Mouse (Mus musculus) spleen, adult 2 months (tissue): ENCODE results near the gene Zgrf1. TPM values are rescaled to one million over a fixed set of nuclear protein-coding genes. Genes with fewer than 3 reads are reported as not detected.
A peak's percentile ranks its signal among the peaks of the same experiment; 100 is the strongest.

Experiments used
- DNase-seq, 2 experiments: peaks; one replicate each; pipeline versions ENCODE4 v3.0.0 to v3.0.0-alpha.2; 2012 to 2021; ENCODE audit warnings: low spot score in 2 of 2, low read depth in 1 of 2
- H3K27ac ChIP-seq: fragments of 200-500 bp; 2 replicates; pipeline ENCODE4 v1.5.1; 2012; ENCODE audit warnings: low read length, inconsistent platforms; ENCODE audit not compliant: insufficient read depth
- H3K27me3 ChIP-seq: fragments of 200-500 bp; 2 replicates; pipeline ENCODE4 v1.6.1; 2012; ENCODE audit warnings: mild to moderate bottlenecking, moderate library complexity, low read length, inconsistent platforms; ENCODE audit not compliant: control insufficient read depth, insufficient read depth
- H3K36me3 ChIP-seq: fragments of 200-500 bp; 2 replicates; pipeline ENCODE4 v1.6.1; 2012; ENCODE audit warnings: mild to moderate bottlenecking, low read length, inconsistent platforms; ENCODE audit not compliant: control insufficient read depth, insufficient read depth
- H3K4me1 ChIP-seq: fragments of 200-500 bp; 2 replicates; pipeline ENCODE4 v1.6.1; 2011; ENCODE audit warnings: inconsistent platforms; ENCODE audit not compliant: control insufficient read depth, insufficient read depth, insufficient read length
- H3K4me3 ChIP-seq: fragments of 200-500 bp; 2 replicates; pipeline ENCODE4 v1.5.1; 2011; ENCODE audit warnings: mild to moderate bottlenecking, inconsistent platforms; ENCODE audit not compliant: insufficient read depth, insufficient read length; ENCODE audit errors: extremely low read depth
- CTCF ChIP-seq: fragments of 200-500 bp; IDR thresholded peaks from 2 replicates; pipeline ENCODE4 v1.5.1; 2011; ENCODE audit warnings: mild to moderate bottlenecking, inconsistent platforms; ENCODE audit not compliant: insufficient read depth, insufficient read length, insufficient replicate concordance; ENCODE audit errors: extremely low read depth
- POLR2A ChIP-seq: fragments of 200-500 bp; IDR thresholded peaks from 2 replicates; pipeline ENCODE4 v1.6.1; 2011; ENCODE audit warnings: low read depth, low read length, inconsistent platforms
- WGBS: fragments of 180-500 bp; shearing (Covaris S2); methylation state at CpG from one replicate; pipeline ENCODE4 v1.1.7; 2018; 5-methylcytosine and 5-hydroxymethylcytosine counted together
- polyA plus RNA-seq: library from polyadenylated mRNA; depleted of rRNA; stranded (reverse); fragments of >200 nt; gene quantifications from 2 replicates; pipeline ENCODE4 v1.2.3, GENCODE M21; 2012

The Zgrf1 gene
- polyA plus RNA-seq, 1 experiment = 0.72 TPM

DNA sequence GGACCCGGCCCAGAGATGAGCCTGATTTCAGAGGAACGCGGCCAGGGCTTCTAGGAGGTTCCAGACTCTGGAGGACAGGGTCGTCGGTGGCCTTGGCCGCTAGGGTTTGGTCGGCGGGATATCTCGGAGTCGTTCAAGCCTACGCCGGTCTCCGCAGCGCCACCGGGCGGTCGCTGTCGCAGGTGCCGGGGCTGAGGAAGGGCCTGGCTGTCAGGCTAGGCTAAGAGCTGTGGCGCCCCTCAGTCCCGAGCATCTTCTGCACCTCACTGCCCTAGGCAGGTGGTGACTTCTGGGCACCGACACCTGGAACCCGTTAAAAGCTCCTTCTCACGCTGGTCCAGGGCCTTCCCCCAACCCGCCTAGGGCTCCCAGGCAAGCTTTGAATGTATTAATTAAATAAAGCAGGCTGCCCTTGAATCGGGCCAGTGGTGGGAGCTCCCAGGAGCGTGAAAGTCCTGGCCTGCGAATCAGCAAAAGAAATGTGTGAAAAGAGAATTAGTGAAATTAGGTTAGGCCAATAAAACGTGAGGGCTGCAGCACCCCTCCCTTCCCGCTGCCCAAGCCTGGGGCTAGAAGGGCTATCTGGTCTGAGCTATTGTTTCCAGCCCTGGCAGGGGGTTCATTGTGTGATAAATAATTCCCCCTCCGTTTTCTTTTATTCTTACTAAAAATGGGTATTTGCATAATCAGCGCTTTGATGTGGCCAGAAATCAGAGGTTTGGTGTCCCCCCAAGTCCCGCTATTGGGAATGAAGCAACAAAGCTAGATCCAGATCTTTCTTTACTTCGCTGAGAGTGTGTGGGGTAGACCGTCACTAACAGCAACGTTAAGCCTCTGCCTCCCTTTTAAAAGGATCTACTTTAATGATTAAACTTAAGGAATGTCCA lies 86.8 kb downstream of the Zgrf1 start:
- 7% methylated on average over 36 of the region's 36 CpGs for WGBS
- no peak overlapping the region for H3K4me3 ChIP-seq
- DNase-seq = peak in 1 of 2 experiments; percentile 10
- no peak overlapping the region for H3K27ac ChIP-seq
- no peaks in the 10 kb centered on the region for H3K36me3 ChIP-seq
- peaks cover 32% of the 10 kb centered on the region for H3K27me3 ChIP-seq
- H3K4me1 ChIP-seq = no peaks in the 10 kb centered on the region
- TF ChIP-seq CTCF (no peak), POLR2A (no peak)

DNA sequence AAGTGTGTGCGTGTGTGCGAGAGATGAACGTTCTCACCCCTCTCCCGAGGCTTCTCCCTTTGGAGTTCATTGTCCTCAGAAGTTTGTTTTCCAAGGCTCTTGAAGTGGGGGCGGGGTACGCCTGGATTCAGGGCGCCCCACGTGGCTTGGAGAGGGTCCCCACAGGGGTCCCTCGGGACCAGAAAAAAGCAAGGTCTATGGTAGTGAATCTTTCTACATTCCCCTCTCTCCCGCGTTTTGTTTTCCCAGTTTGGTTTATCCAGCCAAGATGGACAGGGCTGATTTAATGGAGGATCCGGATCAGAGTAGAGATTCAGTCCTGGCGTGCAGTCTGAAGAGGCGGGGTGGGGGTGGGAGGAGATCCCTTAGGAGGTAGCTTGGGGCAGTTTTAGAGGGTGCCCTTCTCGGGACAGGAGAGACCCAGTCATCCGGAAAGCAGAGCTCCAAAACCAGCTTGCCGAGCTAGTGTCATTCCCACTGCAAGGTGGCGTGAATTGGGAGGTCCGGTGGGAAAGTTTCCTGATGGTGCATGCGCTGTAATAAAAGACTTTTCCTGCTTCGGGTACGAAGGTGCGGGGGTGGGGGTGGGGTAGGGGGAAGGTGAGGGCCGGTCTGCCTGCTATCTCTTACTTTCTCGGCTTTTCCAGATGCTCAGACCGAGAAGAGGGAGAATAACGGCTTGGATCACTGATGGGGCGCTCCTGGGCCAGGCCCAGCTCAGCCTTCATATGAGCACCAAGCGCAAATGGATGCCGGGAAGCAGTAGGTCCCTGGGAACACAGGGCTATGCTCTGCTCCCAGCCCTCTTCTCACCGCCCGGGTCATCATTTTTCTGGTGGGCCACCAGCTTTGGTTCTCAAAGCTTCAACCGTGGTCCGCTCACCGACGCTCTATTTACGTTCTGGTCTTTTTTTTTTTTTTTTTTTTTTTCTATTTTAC lies 87.7 kb downstream of the Zgrf1 start:
- no peak overlapping the region for H3K27ac ChIP-seq
- TF ChIP-seq CTCF = no peak
- TF ChIP-seq POLR2A = no peak
- H3K4me3 ChIP-seq = no peak overlapping the region
- DNase-seq = no peak
- WGBS = 15% methylated on average over 37 of the region's 37 CpGs
- no peaks in the 10 kb centered on the region for H3K4me1 ChIP-seq
- H3K36me3 ChIP-seq = no peaks in the 10 kb centered on the region
- H3K27me3 ChIP-seq = peaks cover 32% of the 10 kb centered on the region

DNA sequence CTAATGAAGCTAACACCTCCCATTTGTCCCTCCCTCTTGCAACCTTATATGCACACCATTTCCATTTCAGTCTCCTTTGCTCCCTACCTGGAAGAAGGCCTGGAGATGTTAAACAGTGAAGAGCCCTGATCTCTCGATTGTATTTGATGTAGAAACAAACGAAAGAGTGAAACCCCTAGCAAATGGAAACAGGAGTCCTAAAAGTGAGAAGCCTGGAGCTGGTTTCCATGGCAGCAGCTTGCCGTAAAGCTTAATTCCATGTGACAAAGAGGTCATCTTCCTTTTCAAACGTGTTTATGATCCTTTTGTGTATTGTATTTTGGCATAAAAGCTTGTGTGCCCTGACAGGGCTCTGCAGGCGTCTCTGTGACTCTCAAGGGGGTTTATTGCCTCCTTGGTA lies 88.9 kb downstream of the Zgrf1 start:
- Histone ChIP-seq H3K36me3 (no peaks in the 10 kb centered on the region), H3K4me1 (no peaks in the 10 kb centered on the region), H3K4me3 (no peak overlapping the region), H3K27ac (no peak overlapping the region), H3K27me3 (peaks cover 31% of the 10 kb centered on the region)
- TF ChIP-seq POLR2A = no peak
- TF ChIP-seq CTCF = no peak
- WGBS = 17% methylated on average over 5 of the region's 5 CpGs
- DNase-seq = no peak

DNA sequence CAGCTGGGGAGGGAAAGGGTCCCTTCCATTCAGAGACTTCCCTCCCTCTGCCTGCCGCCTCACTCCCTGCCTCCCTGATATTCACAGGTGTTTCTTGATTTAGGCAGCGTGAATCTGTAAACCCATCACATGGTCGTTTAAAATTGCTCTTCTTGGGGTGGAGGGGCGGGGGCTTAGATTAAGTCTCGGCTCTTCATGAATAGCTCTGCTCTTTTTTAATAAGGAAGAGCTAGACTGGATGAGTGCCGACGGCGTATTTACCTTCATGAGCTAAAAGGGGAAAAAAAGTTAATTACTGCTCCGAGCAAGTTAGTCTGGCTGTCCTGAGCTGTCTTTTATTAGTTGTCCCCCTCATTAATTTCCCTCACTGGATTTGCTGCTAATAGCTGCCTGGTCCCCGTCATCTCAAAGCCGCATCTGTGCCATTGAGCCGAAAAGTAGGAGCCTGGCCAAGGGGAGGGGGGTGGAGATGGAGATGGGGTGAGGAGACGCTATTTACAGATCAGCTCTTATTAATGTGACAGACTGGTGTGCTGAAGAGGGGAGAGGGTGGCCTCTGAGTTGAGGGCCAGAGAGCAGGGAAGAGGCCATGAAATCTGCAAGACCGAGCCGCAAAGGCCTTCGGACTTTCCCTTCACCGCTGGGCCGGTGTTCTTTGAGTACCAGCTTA lies 93.0 kb downstream of the Zgrf1 start:
- no peak for DNase-seq
- no peak for TF ChIP-seq CTCF
- TF ChIP-seq POLR2A = no peak
- Histone ChIP-seq H3K27ac (no peak overlapping the region), H3K4me3 (no peak overlapping the region), H3K4me1 (no peaks in the 10 kb centered on the region), H3K36me3 (no peaks in the 10 kb centered on the region), H3K27me3 (peaks cover 9% of the 10 kb centered on the region)
- 74% methylated on average over 18 of the region's 18 CpGs for WGBS

DNA sequence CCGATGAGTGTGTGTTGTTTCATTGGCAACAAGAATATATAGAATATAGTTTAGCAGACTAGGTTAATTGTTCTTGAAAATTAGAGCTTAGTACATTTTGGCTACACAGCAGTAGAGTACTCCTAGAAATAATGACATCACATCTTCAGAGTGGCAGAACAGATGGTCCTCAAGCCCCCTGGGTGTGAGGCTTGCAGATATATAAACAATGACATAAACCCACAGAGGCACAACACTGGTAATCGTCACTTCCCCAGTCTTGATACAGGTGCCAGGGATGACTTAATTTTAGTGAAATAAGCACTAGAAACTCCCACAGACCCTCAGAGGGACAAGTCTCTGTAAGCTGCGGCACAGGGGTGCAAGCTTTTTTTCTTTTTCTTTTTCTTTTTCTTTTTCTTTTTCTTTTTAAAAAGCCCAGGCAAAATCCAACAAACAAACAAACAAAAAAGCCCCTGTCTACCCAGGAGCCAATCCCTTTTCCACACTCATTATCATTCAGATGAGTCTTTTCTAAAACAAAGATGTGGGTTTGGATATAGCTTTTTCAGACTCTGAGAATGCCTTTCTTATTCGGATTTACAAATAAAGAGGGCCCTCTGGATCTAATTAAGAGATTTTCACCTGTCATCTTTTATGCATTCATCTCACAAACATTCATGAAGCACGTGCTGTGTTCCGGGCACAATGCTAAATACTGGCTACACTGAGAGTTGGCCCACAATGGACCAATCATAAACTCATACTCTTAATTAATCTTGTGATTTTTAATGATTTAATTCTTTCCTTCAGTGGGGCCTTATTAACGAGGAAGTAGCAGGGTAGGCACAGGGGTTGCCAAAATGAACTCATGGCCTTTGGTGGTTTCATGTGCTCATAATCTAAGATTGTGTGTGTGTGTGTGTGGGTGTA lies 98.7 kb downstream of the Zgrf1 start:
- H3K27ac ChIP-seq = no peak overlapping the region
- 67% methylated on average over 7 of the region's 7 CpGs for WGBS
- H3K27me3 ChIP-seq = no peaks in the 10 kb centered on the region
- no peak for TF ChIP-seq POLR2A
- TF ChIP-seq CTCF = no peak
- H3K4me1 ChIP-seq = no peaks in the 10 kb centered on the region
- H3K36me3 ChIP-seq = no peaks in the 10 kb centered on the region
- no peak for DNase-seq
- no peak overlapping the region for H3K4me3 ChIP-seq

DNA sequence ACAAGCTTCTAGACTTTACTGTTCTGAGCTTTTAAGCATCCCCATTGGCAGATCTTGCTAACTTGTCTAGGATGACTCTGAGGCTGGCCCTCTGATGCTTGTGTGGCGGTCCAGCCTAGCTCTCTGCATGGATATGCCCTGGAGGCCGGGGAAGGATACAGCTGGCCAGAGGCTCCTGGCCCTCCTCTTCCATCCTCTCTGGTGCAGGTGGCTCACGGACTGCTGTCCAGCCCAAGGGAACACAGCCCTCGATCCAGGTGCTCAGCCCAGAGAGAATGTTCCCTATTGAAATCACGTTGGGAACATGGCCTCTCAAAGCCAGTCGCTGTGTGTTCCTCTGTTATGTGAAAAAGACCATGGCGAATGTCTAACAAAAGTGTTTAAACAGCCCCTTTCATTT lies 107.4 kb downstream of the Zgrf1 start:
- no peak for TF ChIP-seq POLR2A
- TF ChIP-seq CTCF = no peak
- no peak for DNase-seq
- H3K27ac ChIP-seq = no peak overlapping the region
- no peak overlapping the region for H3K4me3 ChIP-seq
- no peaks in the 10 kb centered on the region for H3K36me3 ChIP-seq
- no peaks in the 10 kb centered on the region for H3K27me3 ChIP-seq
- no peaks in the 10 kb centered on the region for H3K4me1 ChIP-seq
- 84% methylated on average over 7 of the region's 7 CpGs for WGBS
